Mouse (Mus musculus) heart, embryonic 12.5 days (tissue): ENCODE measurements at regions not wholly inside any gene's neighbourhood (a gene's known extent, or its start where the extent isn't known, plus 50 kb on each side); places are given as distances from the start of the nearest gene placed in this dataset.

Experiments
- ATAC-seq: fragments of 200-750 bp; cut with Nextera tagmentation; 2 replicates; pipeline ENCODE4 v1.8.0; 2017; ENCODE audit warnings: moderate TSS enrichment, moderate library complexity; ENCODE audit not compliant: insufficient number of reproducible peaks, low FRiP score
- H3K27ac ChIP-seq: fragments of 300-500 bp; sonication (generic); 2 replicates; pipeline ENCODE4 v1.5.1; 2016; ENCODE audit warnings: mild to moderate bottlenecking, moderate library complexity; ENCODE audit not compliant: poor library complexity, severe bottlenecking
- H3K27me3 ChIP-seq: fragments of 300-500 bp; sonication (generic); replicated peaks from 2 replicates; pipeline ENCODE4 v1.6.1; 2016; ENCODE audit warnings: mild to moderate bottlenecking, moderate library complexity
- H3K36me3 ChIP-seq: fragments of 300-500 bp; sonication (generic); 2 replicates; pipeline ENCODE4 v1.6.1; 2016; ENCODE audit warnings: mild to moderate bottlenecking, moderate library complexity
- H3K4me1 ChIP-seq: fragments of 300-500 bp; sonication (generic); replicated peaks from 2 replicates; pipeline ENCODE4 v1.6.1; 2016; ENCODE audit warnings: mild to moderate bottlenecking
- H3K4me2 ChIP-seq: fragments of 300-500 bp; sonication (generic); 2 replicates; pipeline ENCODE4 v1.6.1; 2016; ENCODE audit warnings: mild to moderate bottlenecking, moderate library complexity
- H3K4me3 ChIP-seq: fragments of 300-500 bp; sonication (generic); 2 replicates; pipeline ENCODE4 v1.5.1; 2016; ENCODE audit warnings: mild to moderate bottlenecking
- H3K9ac ChIP-seq: fragments of 300-500 bp; sonication (generic); 2 replicates; pipeline ENCODE4 v1.6.1; 2016; ENCODE audit warnings: mild to moderate bottlenecking, moderate library complexity
- H3K9me3 ChIP-seq: fragments of 300-500 bp; sonication (generic); replicated peaks from 2 replicates; pipeline ENCODE4 v1.6.1; 2016; ENCODE audit warnings: mild to moderate bottlenecking, moderate library complexity
- WGBS: fragments of 180-500 bp; shearing (Covaris S2); methylation state at CpG from one replicate; pipeline ENCODE4 v1.1.7; 2016; 5-methylcytosine and 5-hydroxymethylcytosine counted together

DNA sequence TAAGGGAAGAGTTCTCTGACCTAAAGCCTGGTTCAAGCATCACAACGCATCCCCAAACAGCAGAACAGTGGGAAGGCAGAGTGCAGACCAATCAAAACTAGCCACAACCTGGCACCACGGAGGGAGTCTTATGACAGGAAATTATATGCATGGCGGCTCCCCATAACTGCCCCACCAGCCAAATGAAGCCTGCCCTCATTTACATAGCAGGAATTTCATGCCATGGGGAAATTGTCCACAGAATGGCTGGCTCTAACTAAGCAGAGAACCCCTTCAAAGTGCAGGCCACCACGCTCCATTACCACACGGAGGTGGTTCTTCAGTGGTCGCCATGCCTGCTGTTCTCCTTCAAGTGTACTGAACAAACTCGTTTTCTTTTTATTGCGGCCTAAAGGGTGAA, 126.3 kb upstream of the Zc3h12c start:
- Histone ChIP-seq H3K36me3 (no peaks in the 10 kb centered on the region), H3K4me2 (no peak overlapping the region), H3K27me3 (no peaks in the 10 kb centered on the region), H3K9me3 (no peaks in the 10 kb centered on the region), H3K9ac (no peak overlapping the region), H3K4me1 (no peaks in the 10 kb centered on the region), H3K27ac (no peak overlapping the region), H3K4me3 (no peak overlapping the region)
- no peak for ATAC-seq
- 79% methylated on average over 8 of the region's 8 CpGs for WGBS

DNA sequence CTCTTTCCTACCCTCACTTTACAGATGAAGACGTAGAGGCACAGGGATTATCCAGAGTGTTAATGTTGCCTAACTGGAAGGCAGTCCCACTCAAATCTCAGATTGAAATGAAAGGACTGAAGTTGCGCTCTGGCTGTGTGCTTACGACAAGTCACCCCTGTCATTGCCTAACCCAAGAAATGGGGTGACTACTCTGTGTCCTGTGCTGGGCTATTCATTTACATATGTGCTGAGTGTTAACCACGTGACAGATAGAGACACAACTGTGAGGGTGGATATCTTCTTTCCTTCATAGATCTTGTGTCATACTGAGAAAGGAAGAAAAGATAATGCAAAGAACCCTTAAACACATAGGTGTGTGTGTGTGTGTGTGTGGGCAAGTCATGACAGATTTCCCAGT, 120.7 kb upstream of the Zc3h12c start:
- WGBS, result 69% methylated on average over 4 of the region's 4 CpGs
- Histone ChIP-seq H3K9me3 (no peaks in the 10 kb centered on the region), H3K27ac (no peak overlapping the region), H3K4me3 (no peak overlapping the region), H3K4me2 (no peak overlapping the region), H3K9ac (no peak overlapping the region), H3K36me3 (no peaks in the 10 kb centered on the region), H3K27me3 (no peaks in the 10 kb centered on the region), H3K4me1 (peaks cover 9% of the 10 kb centered on the region)
- no peak for ATAC-seq

DNA sequence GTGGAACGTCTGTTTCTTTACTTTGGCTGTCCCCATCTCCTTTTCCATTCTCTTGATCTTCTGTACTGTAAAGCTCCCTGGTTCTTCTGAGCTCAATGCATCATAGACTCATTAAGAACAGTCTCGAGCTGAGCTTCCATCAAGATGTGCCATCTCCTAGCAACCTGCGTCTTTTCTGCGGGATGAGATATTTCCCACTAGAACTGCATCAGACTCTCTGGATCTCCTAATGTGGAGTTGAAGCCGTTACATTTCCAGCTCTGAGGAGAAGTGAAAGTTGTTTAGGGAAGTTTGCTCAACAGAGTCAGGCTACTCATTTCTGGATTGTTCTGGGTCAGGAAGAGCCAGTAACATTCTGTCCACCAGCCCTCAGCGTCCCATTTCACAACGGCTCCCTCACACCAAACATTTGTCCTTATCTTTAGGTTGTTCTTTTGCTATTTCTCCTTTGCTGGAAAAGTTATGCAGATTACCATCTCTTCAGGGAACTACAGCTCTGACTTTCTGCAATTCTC, 119.4 kb upstream of the Zc3h12c start:
- Histone ChIP-seq H3K9ac (no peak overlapping the region), H3K36me3 (no peaks in the 10 kb centered on the region), H3K27me3 (no peaks in the 10 kb centered on the region), H3K4me1 (peaks cover 9% of the 10 kb centered on the region), H3K27ac (no peak overlapping the region), H3K4me3 (no peak overlapping the region), H3K9me3 (no peaks in the 10 kb centered on the region), H3K4me2 (no peak overlapping the region)
- ATAC-seq, result no peak
- 65% methylated on average over 7 of the region's 7 CpGs for WGBS

- H3K9me3 ChIP-seq, result no peaks in the 10 kb centered on the region
- H3K4me3 ChIP-seq, result peak overlapping the region; percentile 43
- no peaks in the 10 kb centered on the region for H3K36me3 ChIP-seq
- peak overlapping the region; percentile 68 for H3K4me2 ChIP-seq
- peak overlapping the region; percentile 49; the same call in 1 of the 2 replicates for H3K9ac ChIP-seq
- H3K27me3 ChIP-seq, result no peaks in the 10 kb centered on the region
- peaks cover 13% of the 10 kb centered on the region for H3K4me1 ChIP-seq
- WGBS, result 9% methylated on average over 10 of the region's 10 CpGs
- ATAC-seq, result peak; percentile 39; the same call in 1 of the 2 replicates
- no peak overlapping the region for H3K27ac ChIP-seq
Measured at GRCm38 (mm10) chr9:52287246-52287651, 118.9 kb upstream of the Zc3h12c start.

GRCm38 (mm10) chr9:52286104-52286503, 117.7 kb upstream of the Zc3h12c start:
- H3K27me3 ChIP-seq, result no peaks in the 10 kb centered on the region

GRCm38 (mm10) chr9:52283558-52283957, 115.2 kb upstream of the Zc3h12c start:
- H3K9me3 ChIP-seq, result no peaks in the 10 kb centered on the region
- no peak for ATAC-seq

More at GRCm38 (mm10) chr9:52286104-52286503, 117.7 kb upstream of the Zc3h12c start:
- no peak for ATAC-seq
- Histone ChIP-seq H3K4me2 (peak overlapping the region; percentile 36), H3K9me3 (no peaks in the 10 kb centered on the region), H3K4me3 (no peak overlapping the region), H3K4me1 (peaks cover 23% of the 10 kb centered on the region), H3K9ac (no peak overlapping the region), H3K36me3 (no peaks in the 10 kb centered on the region), H3K27ac (no peak overlapping the region)
- WGBS, result 18% methylated on average over 1 of the region's 1 CpGs

GRCm38 (mm10) chr9:52280995-52281394, 112.6 kb upstream of the Zc3h12c start:
- 41% methylated on average over 5 of the region's 5 CpGs for WGBS
- Histone ChIP-seq H3K4me2 (peak overlapping the region; percentile 33; the same call in 1 of the 2 replicates), H3K4me1 (peaks cover 24% of the 10 kb centered on the region), H3K27ac (peak overlapping the region; percentile 67), H3K9ac (no peak overlapping the region), H3K9me3 (no peaks in the 10 kb centered on the region), H3K27me3 (no peaks in the 10 kb centered on the region), H3K36me3 (no peaks in the 10 kb centered on the region), H3K4me3 (no peak overlapping the region)
- ATAC-seq, result no peak

More at GRCm38 (mm10) chr9:52283558-52283957, 115.2 kb upstream of the Zc3h12c start:
- H3K4me2 ChIP-seq, result no peak overlapping the region
- H3K36me3 ChIP-seq, result no peaks in the 10 kb centered on the region
- H3K27me3 ChIP-seq, result no peaks in the 10 kb centered on the region
- H3K4me3 ChIP-seq, result no peak overlapping the region
- peaks cover 30% of the 10 kb centered on the region for H3K4me1 ChIP-seq
- 23% methylated on average over 2 of the region's 2 CpGs for WGBS
- H3K9ac ChIP-seq, result no peak overlapping the region
- no peak overlapping the region for H3K27ac ChIP-seq

GRCm38 (mm10) chr9:52280556-52280955, 112.2 kb upstream of the Zc3h12c start:
- H3K4me1 ChIP-seq, result peaks cover 21% of the 10 kb centered on the region
- no peaks in the 10 kb centered on the region for H3K9me3 ChIP-seq
- WGBS, result 65% methylated on average over 3 of the region's 3 CpGs
- no peak for ATAC-seq
- no peak overlapping the region for H3K4me3 ChIP-seq
- peak overlapping the region; percentile 67 for H3K27ac ChIP-seq
- H3K4me2 ChIP-seq, result 0 out of 2 replicates have a peak overlapping the region, but pooled peaks have one; percentile 33
- H3K36me3 ChIP-seq, result no peaks in the 10 kb centered on the region
- H3K9ac ChIP-seq, result no peak overlapping the region
- no peaks in the 10 kb centered on the region for H3K27me3 ChIP-seq

GRCm38 (mm10) chr9:52278701-52279023, 110.3 kb upstream of the Zc3h12c start:
- Histone ChIP-seq H3K9ac (no peak overlapping the region), H3K9me3 (no peaks in the 10 kb centered on the region), H3K4me2 (no peak overlapping the region), H3K4me3 (no peak overlapping the region), H3K4me1 (peaks cover 21% of the 10 kb centered on the region), H3K36me3 (no peaks in the 10 kb centered on the region), H3K27me3 (no peaks in the 10 kb centered on the region), H3K27ac (no peak overlapping the region)
- WGBS, result 74% methylated on average over 3 of the region's 3 CpGs
- no peak for ATAC-seq

DNA sequence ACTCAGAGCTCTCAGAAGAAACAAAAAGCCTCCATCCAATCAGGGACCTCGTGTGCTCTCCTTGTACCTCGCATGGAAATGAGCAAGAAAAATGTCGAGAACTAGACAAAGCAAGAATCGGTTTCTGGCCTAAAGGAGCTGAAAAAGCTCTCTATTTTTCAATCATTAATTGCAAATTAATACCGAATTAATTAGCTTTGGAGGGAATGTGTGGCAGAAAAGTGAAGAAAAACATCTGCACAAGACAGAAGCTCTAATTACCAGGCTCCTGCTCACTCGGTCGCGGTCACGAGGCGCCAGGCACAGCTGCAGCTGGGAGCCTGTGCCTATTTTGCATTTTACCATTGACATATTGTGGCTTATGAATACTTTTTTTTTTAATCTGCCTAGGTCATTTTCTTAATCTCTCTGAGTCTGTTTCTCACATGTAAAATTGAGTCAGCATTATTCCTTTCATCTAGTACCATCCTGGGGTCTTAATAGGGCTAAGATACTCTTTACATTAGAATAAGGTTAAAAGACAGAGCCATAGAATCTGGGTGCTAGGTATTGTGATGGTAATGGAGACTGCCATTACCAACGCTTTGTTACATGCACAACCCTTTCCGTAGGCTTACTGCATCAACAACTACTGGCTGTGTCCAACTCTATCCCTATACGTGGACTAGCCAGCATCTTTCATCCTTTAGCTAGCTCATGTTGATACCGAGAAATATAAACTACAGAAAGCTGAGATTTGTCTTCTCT, 109.8 kb upstream of the Zc3h12c start:
- Histone ChIP-seq H3K36me3 (no peaks in the 10 kb centered on the region), H3K4me3 (no peak overlapping the region), H3K4me1 (peaks cover 21% of the 10 kb centered on the region), H3K9ac (no peak overlapping the region), H3K9me3 (no peaks in the 10 kb centered on the region), H3K4me2 (no peak overlapping the region), H3K27ac (no peak overlapping the region), H3K27me3 (no peaks in the 10 kb centered on the region)
- 64% methylated on average over 14 of the region's 14 CpGs for WGBS
- no peak for ATAC-seq

DNA sequence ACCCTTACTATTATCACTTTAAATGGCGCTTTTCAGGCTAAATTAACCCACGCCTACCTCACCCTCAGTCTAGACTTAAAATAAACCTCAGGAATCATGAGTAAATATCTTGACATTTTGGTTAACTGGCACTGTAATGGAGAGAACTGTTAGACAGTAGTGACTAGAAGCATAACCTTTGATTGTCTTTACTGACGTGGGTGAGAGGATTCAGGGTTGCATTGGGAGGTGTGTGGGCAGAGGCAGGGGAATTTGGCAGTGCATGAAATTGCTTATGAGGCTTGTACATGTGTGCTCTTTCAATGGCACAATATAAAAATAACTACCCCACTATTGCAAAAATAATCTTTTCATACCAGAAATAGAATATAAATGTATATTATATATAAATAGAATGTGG, 105.6 kb upstream of the Zc3h12c start:
- peaks cover 6% of the 10 kb centered on the region; the same call in 1 of the 2 replicates for H3K4me1 ChIP-seq
- WGBS, result 77% methylated on average over 3 of the region's 3 CpGs
- H3K27ac ChIP-seq, result no peak overlapping the region
- H3K9ac ChIP-seq, result no peak overlapping the region
- H3K9me3 ChIP-seq, result no peaks in the 10 kb centered on the region
- no peaks in the 10 kb centered on the region for H3K27me3 ChIP-seq
- H3K4me3 ChIP-seq, result no peak overlapping the region
- ATAC-seq, result no peak
- no peak overlapping the region for H3K4me2 ChIP-seq
- H3K36me3 ChIP-seq, result no peaks in the 10 kb centered on the region
